Mouse (Mus musculus): ENCODE results near the gene Arhgap44.
A peak's percentile ranks its signal among the peaks of the same experiment; 100 is the strongest.

Gene Arhgap44

DNA sequence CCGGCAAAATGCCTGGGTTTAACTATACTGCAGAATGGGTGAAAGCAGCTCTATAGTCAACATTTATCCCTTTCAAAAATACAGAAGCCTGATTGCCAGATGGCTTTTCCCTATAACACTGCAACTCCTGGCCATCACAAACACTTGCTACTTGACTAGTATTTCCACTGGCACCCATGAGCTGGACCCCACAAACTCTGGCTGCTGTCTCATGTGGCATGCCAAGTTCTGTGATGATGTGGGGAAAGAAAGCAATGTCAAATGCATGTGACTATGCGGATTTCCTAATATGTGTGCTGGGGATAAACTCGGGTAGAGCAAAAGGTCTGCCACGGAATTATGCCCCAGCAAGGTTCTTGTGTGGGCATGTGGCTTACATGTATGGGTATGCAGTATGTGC, 156.7 kb downstream of the Arhgap44 start:
- no peak for DNase-seq (ENCODE audit: low spot score in 2 of 2)

DNA sequence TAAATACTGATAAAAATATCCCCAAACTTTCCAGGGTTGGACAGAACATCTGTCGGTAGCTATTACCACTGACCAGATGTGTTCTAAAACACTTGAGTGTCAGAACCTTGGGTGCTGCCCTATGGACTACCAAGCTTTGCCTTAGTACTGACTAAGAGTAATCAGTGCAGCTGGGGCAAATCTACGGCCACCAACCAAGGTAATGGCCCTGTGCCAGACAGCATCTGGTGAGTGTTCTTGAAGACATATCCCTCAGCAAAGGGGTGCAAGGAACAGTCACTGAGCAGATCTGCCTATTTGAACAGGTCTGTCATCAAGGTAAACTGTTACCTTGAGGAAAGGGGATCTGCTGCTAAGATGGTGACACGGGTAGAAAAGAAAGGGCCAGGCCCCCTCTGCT, 157.9 kb downstream of the Arhgap44 start:
- DNase-seq (ENCODE audit: low spot score in 2 of 2): no peak

- no peak for DNase-seq (ENCODE audit: low spot score in 2 of 2)
Measured at GRCm38 (mm10) chr11:65003611-65004010, 159.2 kb downstream of the Arhgap44 start.

GRCm38 (mm10) chr11:65001729-65002128, 161.0 kb downstream of the Arhgap44 start:
- no peak for DNase-seq (ENCODE audit: low spot score in 2 of 2)

GRCm38 (mm10) chr11:64999685-65000084, 163.1 kb downstream of the Arhgap44 start:
- no peak for DNase-seq (ENCODE audit: low spot score in 2 of 2)

- no peak for DNase-seq (ENCODE audit: low spot score in 2 of 2)
Measured at GRCm38 (mm10) chr11:64998439-64998838, 164.3 kb downstream of the Arhgap44 start.

GRCm38 (mm10) chr11:64988556-64988955, 174.2 kb downstream of the Arhgap44 start:
- DNase-seq (ENCODE audit: low spot score in 2 of 2): no peak

DNA sequence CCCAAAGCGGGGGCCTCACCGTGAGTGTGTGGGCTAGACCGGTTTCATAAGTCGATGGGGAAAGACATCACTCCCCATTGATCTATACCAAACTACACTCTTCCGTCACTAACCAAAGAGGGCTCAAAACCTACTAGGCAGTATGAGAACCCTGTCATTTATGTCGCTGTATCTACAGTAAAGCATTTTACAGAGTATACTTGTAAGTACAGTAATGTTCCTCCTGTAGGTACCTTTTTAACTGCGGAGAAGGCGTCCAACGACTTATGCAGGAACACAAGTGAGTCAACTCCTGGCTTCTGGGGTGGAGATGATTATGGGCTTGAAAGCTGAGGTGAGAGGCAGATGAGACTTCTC, 183.3 kb downstream of the Arhgap44 start:
- no peak for DNase-seq (ENCODE audit: low spot score in 2 of 2)

GRCm38 (mm10) chr11:64978720-64979488, 183.9 kb downstream of the Arhgap44 start, which contains the start of gene Elac2:
Gene Elac2, plus strand, starts transcription at chr11:64979038.
- DNase-seq (ENCODE audit: low spot score in 2 of 2): peak; percentile 94 to 98

- no peak for DNase-seq (ENCODE audit: low spot score in 2 of 2)
Measured at GRCm38 (mm10) chr11:64972418-64972817, 190.3 kb downstream of the Arhgap44 start.

DNA sequence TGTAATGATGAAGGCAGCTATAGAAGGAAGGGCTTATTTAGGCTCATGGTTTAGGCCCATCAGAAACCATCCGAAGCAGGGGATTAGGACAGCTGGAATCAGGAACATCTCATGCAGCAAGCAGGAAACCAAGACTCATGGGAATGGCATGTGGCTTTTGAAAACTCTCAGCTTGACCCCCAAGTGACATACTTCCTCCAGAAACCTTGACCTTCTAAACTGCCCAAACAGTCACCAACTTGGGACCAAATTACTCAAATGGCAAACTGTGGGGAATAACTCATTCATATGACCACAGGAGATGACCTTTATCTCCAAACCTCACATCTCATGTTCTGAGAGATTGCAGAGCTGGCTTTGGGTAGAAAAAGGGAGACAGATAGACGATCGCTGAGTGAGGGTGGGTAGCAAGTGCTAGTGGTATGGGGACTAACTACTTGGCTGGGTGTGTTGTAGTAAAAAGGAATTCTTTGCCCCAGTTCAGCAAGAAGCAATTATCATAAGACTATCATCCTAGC, 191.2 kb downstream of the Arhgap44 start:
- DNase-seq (ENCODE audit: low spot score in 2 of 2): no peak

DNA sequence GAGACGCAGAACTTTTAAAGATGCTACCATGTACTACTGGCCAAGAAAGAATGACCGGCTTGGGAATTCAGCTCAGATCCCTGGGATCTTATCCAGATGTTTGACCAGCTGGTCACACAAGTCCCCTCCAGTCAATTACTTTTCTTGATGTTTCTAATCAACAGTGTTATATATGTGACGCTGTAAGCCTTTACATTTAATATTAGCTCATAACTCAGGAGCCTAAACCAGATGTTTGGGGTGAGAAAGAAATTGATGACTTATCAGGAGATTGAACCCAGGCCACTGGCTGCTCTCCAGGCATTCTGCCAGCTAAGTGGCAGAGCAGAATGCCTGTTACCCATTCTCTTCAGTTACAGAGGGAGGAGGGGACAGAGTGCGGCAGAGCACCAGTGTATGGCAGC, 193.8 kb downstream of the Arhgap44 start:
- DNase-seq (ENCODE audit: low spot score in 2 of 2): no peak

DNA sequence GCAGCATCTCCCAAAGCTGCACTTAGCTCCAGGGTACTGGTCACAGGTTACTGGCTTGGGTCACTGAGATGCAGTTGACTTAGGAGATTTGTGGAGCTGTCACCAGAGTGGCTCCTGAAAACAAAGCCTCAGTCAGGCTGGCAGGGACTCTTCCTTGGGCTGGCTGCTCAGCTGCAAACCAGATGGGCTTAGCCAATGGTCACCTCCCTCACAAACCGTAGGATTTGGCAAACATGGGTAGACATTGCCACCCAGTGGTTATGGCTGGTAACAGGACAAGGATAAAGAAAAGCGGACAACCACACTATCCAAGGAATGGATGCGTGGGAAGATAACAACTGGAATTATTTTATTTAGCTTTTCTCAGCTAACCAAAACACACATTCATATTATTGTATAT, 194.3 kb downstream of the Arhgap44 start:
- peak; percentile 65 to 80 for DNase-seq (ENCODE audit: low spot score in 2 of 2)

DNA sequence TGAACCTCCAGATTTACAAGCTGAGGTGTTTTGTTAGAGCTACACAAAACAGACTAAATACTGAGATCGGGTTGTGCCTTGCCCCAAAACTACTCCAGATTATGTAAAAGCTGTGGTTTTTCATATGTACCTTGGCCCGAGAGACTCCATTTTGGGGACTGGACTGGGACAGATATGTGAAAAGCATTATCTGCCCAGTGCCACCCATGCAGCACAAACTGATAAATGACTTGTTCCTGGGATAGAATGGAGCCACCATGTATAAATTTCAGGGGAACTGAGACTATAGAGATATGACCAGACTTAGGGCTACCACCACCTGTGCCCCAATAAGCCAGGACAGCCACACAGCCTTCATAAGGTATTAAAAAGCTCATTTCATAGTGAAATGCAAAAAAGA, 200.1 kb downstream of the Arhgap44 start:
- no peak for DNase-seq (ENCODE audit: low spot score in 2 of 2)

DNA sequence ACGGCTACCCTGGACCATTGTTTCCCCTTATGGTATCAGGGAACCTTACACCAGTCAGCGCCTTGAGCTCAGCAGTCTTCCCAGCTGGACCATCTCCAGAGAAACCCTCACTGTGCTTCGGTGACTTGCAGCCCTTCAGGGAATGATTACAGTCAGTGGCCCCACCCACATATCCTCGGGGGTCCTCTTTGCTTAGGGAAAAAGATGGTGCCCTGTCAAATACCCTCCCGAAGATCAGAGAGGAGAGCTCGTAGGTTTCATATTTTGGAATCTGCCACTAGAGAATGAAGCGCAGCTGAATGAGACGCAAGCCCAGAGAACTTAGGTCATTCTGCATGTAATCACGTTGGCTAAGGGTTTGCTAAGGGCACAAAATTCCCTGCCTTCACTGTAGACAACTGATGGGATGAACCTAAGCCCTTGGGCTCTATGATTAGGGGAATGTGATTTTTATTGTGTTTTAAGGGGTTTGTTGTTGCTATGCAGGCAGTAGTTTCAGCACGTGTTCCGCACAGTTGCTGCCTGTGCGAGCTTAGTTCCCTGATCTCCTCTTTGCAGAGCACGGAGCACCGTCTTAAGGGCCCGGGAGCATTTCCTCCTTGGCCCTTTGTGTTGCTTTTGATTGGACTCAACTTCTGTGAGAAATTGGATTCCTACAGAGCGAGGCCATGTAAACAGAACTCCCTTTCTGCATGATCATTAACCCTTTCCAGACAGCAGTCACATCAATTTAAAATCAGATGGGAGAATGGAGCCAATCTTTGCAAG, 205.6 kb downstream of the Arhgap44 start:
- no peak for DNase-seq (ENCODE audit: low spot score in 2 of 2)
